Comparison of ENCODE assay signal across 8 mouse cellular contexts in the genomic region with DNA sequence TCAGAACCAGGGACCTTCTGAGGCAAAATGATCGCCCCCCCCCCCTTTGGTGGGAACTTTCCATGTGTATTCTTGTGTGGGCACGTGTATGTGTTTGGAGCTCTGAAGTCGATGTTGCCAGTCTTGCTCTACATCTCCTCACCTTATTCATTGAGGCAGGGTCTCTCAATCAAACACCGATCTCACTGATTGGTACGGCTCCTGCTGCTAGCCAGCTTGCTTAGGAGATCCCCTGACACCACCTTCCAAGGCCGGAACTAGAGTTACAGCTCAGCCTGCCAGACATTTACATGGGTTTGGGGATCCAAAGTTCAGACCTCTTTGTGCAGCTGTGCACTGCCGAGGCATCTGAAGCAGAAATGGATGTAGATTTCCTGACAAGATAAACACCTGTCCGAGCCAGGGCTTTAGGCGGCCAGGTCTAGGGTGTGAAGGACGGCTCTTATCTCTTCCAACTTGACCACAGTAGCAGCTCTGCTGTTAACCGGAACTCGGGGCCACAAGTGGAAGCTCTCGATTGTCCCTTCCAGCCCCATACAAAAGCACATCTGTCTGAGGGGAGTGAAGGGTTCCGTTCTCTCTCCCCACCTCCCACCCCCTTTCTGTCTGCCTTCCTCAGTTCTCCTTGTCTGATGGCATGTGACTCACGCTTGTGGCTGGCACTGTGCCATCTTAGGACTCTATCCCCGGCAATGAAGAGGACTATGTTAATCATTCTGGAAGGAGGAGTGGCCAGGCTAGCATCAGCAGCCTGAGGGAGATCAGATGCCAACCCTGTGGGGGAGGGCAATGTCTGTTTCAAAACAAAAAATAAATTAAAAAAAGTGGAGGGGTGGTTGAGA. TPM values are rescaled to one million over a fixed set of nuclear protein-coding genes. Genes with fewer than 3 reads are reported as not detected.
DNase-seq lines count a peak whose midpoint lies in the region; ATAC-seq and TF ChIP-seq lines count a peak whose summit lies in the region.

No protein-coding gene starts in this region.

- TF ChIP-seq POLR2A in myocyte (IDR thresholded peaks at IDR 0.05; ENCODE audit: insufficient read length, low read depth) = no peak

- 68% methylated on average over 16 of the region's 16 CpGs for WGBS in forebrain, embryonic 15.5 days
- WGBS in forebrain, embryonic 10.5 days = 88% methylated on average over 16 of the region's 16 CpGs
- 77% methylated on average over 16 of the region's 16 CpGs for WGBS in midbrain, embryonic 13.5 days
- WGBS in midbrain, embryonic 10.5 days = 90% methylated on average over 16 of the region's 16 CpGs
- WGBS in intestine, embryonic 15.5 days = 53% methylated on average over 16 of the region's 16 CpGs

- H3K4me1 ChIP-seq in forebrain, embryonic 15.5 days = peaks cover 27% of the 10 kb centered on the region
- peaks cover 55% of the 10 kb centered on the region for H3K4me1 ChIP-seq in forebrain, embryonic 10.5 days
- H3K4me1 ChIP-seq in midbrain, embryonic 13.5 days (replicated peaks) = peaks cover 33% of the 10 kb centered on the region
- H3K4me1 ChIP-seq in midbrain, embryonic 10.5 days = peaks cover 40% of the 10 kb centered on the region
- H3K4me1 ChIP-seq in intestine, embryonic 15.5 days (replicated peaks) = peaks cover 31% of the 10 kb centered on the region

- 0 out of 2 replicates have a peak, but pooled peaks have one; percentile 35 for ATAC-seq in forebrain, embryonic 15.5 days (replicated peaks)
- 0 out of 2 replicates have a peak, but pooled peaks have one; percentile 34 for ATAC-seq in midbrain, embryonic 13.5 days
- ATAC-seq in intestine, embryonic 15.5 days = peak; percentile 72

- H3K9me3 ChIP-seq in forebrain, embryonic 15.5 days = no peaks in the 10 kb centered on the region
- H3K9me3 ChIP-seq in forebrain, embryonic 10.5 days = no peaks in the 10 kb centered on the region
- no peaks in the 10 kb centered on the region for H3K9me3 ChIP-seq in midbrain, embryonic 13.5 days
- H3K9me3 ChIP-seq in midbrain, embryonic 10.5 days (replicated peaks) = no peaks in the 10 kb centered on the region
- H3K9me3 ChIP-seq in intestine, embryonic 15.5 days = no peaks in the 10 kb centered on the region

- no peak overlapping the region for H3ac ChIP-seq in myocyte (ENCODE audit: control insufficient read depth, insufficient read length)

- H3K9ac ChIP-seq in forebrain, embryonic 15.5 days (replicated peaks) = no peak overlapping the region
- no peak overlapping the region for H3K9ac ChIP-seq in midbrain, embryonic 13.5 days (replicated peaks)
- no peak overlapping the region for H3K9ac ChIP-seq in intestine, embryonic 15.5 days

- no peak overlapping the region for H3K27ac ChIP-seq in forebrain, embryonic 15.5 days (replicated peaks)
- no peak overlapping the region for H3K27ac ChIP-seq in forebrain, embryonic 10.5 days
- no peak overlapping the region for H3K27ac ChIP-seq in midbrain, embryonic 13.5 days
- no peak overlapping the region for H3K27ac ChIP-seq in midbrain, embryonic 10.5 days (replicated peaks)
- no peak overlapping the region for H3K27ac ChIP-seq in intestine, embryonic 15.5 days

- no peaks in the 10 kb centered on the region for H3K36me3 ChIP-seq in forebrain, embryonic 15.5 days
- no peaks in the 10 kb centered on the region; the same call in 1 of the 2 replicates for H3K36me3 ChIP-seq in forebrain, embryonic 10.5 days (replicated peaks)
- peaks cover 8% of the 10 kb centered on the region; the same call in 1 of the 2 replicates for H3K36me3 ChIP-seq in midbrain, embryonic 13.5 days
- H3K36me3 ChIP-seq in midbrain, embryonic 10.5 days = no peaks in the 10 kb centered on the region
- H3K36me3 ChIP-seq in intestine, embryonic 15.5 days = no peaks in the 10 kb centered on the region
- no peaks in the 10 kb centered on the region for H3K36me3 ChIP-seq in myocyte (ENCODE audit: control insufficient read depth, insufficient read depth)

- H3K79me2 ChIP-seq in myocyte (ENCODE audit: control insufficient read depth, insufficient read depth) = no peaks in the 10 kb centered on the region

- intact Hi-C loops in heart, postnatal 25 days (cut with DNase I) = no loop called here

- no peak for DNase-seq in forebrain, embryonic 10.5 days (ENCODE audit: extremely low spot score, low spot score)
- no peak for DNase-seq in midbrain, embryonic 10.5 days (ENCODE audit: low spot score)
- no peak for DNase-seq in B cell, adult 2 months
- DNase-seq in heart, postnatal 25 days (ENCODE audit: low spot score) = no peak

- no peak overlapping the region for H3K4me2 ChIP-seq in forebrain, embryonic 15.5 days (replicated peaks)
- no peak overlapping the region for H3K4me2 ChIP-seq in midbrain, embryonic 13.5 days (replicated peaks)
- H3K4me2 ChIP-seq in intestine, embryonic 15.5 days (replicated peaks) = no peak overlapping the region
- H3K4me2 ChIP-seq in myocyte (ENCODE audit: low read depth) = peak overlapping the region; percentile 83

- H3K4me3 ChIP-seq in forebrain, embryonic 15.5 days = no peak overlapping the region
- H3K4me3 ChIP-seq in forebrain, embryonic 10.5 days = no peak overlapping the region
- no peak overlapping the region for H3K4me3 ChIP-seq in midbrain, embryonic 13.5 days (replicated peaks)
- no peak overlapping the region for H3K4me3 ChIP-seq in midbrain, embryonic 10.5 days
- H3K4me3 ChIP-seq in intestine, embryonic 15.5 days (replicated peaks) = no peak overlapping the region
- H3K4me3 ChIP-seq in myocyte = no peak overlapping the region

- H3K27me3 ChIP-seq in forebrain, embryonic 15.5 days = no peaks in the 10 kb centered on the region
- H3K27me3 ChIP-seq in forebrain, embryonic 10.5 days (ENCODE audit: poor library complexity, severe bottlenecking) = no peaks in the 10 kb centered on the region
- no peaks in the 10 kb centered on the region for H3K27me3 ChIP-seq in midbrain, embryonic 13.5 days
- H3K27me3 ChIP-seq in midbrain, embryonic 10.5 days (ENCODE audit: low read depth, poor library complexity, severe bottlenecking) = no peaks in the 10 kb centered on the region
- H3K27me3 ChIP-seq in intestine, embryonic 15.5 days (replicated peaks) = no peaks in the 10 kb centered on the region
- H3K27me3 ChIP-seq in myocyte (ENCODE audit: control insufficient read depth, insufficient read depth, insufficient read length) = no peaks in the 10 kb centered on the region

TF ChIP-seq in myocyte, 11 proteins besides CTCF, POLR2A, EP300 and RAD21:
- TF ChIP-seq USF1 (IDR thresholded peaks at IDR 0.05; ENCODE audit: low read depth) = peak; percentile 8
- no peak for TF ChIP-seq MAX (IDR thresholded peaks at IDR 0.05; ENCODE audit: low read depth)
- no peak for TF ChIP-seq E2F4 (IDR thresholded peaks at IDR 0.05; ENCODE audit: insufficient read depth)
- no peak for TF ChIP-seq TCF12 (IDR thresholded peaks at IDR 0.05; ENCODE audit: insufficient read depth, poor library complexity, severe bottlenecking)

RNA-seq across cellular contexts. Expression of gene Faap20, which starts 30.5 kb away (rescaled TPM):
- polyA plus RNA-seq in forebrain, embryonic 15.5 days (2015; fragmentation: Nextera tagmentation; extraction: Ambion mirVana) = 88.2 and 89.3 TPM in 2 replicates
- polyA plus RNA-seq in forebrain, embryonic 10.5 days (2016; fragmentation: Nextera tagmentation; extraction: Ambion mirVana) = 108 and 110 TPM in 2 replicates
- polyA plus RNA-seq in midbrain, embryonic 13.5 days (2015; fragmentation: Nextera tagmentation; extraction: Ambion mirVana) = 91.2 and 92.7 TPM in 2 replicates
- polyA plus RNA-seq in midbrain, embryonic 10.5 days (2016; fragmentation: Nextera tagmentation; extraction: Ambion mirVana) = 118 and 120 TPM in 2 replicates
- 64.1 and 74.9 TPM in 2 replicates for polyA plus RNA-seq in intestine, embryonic 15.5 days (2015; fragmentation: Nextera tagmentation; extraction: Ambion mirVana)
- 40.4 TPM for polyA plus RNA-seq in myocyte (2012; fragmentation: generic; extraction: Trizol)
- total RNA-seq in heart, postnatal 25 days (2021) = 10 to 100 TPM; 13.5 to 15.5 TPM

RNA-seq across cellular contexts. Expression of gene Ski, which starts 57.8 kb away (rescaled TPM):
- 14.3 TPM in 2 replicates for polyA plus RNA-seq in forebrain, embryonic 15.5 days (2015; fragmentation: Nextera tagmentation; extraction: Ambion mirVana)
- 8.6 and 9.7 TPM in 2 replicates for polyA plus RNA-seq in forebrain, embryonic 10.5 days (2016; fragmentation: Nextera tagmentation; extraction: Ambion mirVana)
- 9.3 and 9.9 TPM in 2 replicates for polyA plus RNA-seq in midbrain, embryonic 13.5 days (2015; fragmentation: Nextera tagmentation; extraction: Ambion mirVana)
- polyA plus RNA-seq in midbrain, embryonic 10.5 days (2016; fragmentation: Nextera tagmentation; extraction: Ambion mirVana) = 8.9 and 10.1 TPM in 2 replicates
- polyA plus RNA-seq in intestine, embryonic 15.5 days (2015; fragmentation: Nextera tagmentation; extraction: Ambion mirVana) = 13.3 and 13.8 TPM in 2 replicates
- 54.5 TPM for polyA plus RNA-seq in myocyte (2012; fragmentation: generic; extraction: Trizol)
- total RNA-seq in heart, postnatal 25 days (2021) = 10 to 100 TPM; 55.0 to 63.9 TPM
